In the genomic region with DNA sequence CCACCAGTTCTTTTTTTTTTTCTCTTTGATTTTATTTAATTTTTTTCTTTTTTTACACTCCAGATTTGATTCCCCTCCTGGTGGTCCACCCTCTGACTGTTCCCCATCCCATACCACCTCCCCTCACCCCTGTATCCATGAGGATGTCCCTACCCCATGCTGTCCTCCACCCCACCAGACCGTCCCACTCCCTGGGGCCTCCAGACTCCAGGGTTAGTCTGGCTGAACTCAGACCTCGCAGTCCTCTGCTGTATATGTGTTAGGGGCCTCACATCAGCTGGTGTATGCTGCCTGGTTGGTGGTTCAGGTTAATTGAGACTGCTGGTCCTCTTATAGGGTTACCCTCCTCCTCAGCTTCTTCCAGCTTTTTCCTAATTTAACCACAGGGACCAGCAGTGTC, we compare ENCODE assay signal across 16 mouse cellular contexts.
"Had no signal": no experiment of that assay in that cellular context is flagged by ENCODE, and none has a peak within 500 bp of the region (broad histone marks: within the 10 kb centered on the region; RNA-seq: fewer than 3 reads in every experiment).

No protein-coding gene starts in this region.

- H3K9ac ChIP-seq: neural tube, embryonic 13.5 days; neural tube, embryonic 15.5 days; stomach, embryonic 15.5 days had no signal

- H3K27me3 ChIP-seq: neural tube, embryonic 13.5 days; neural tube, embryonic 15.5 days; stomach, embryonic 15.5 days had no signal

- DNase-seq: retina, postnatal 1 day; right cerebral cortex, adult 18-20 months; right cerebral cortex, postnatal 14 days; right cerebral cortex, postnatal 25 days; right cerebral cortex, postnatal 4 days; spleen, adult 18-20 months; thymus, adult 18-20 months; thymus, adult 2 months; thymus, postnatal 14 days; thymus, postnatal 25 days; thymus, postnatal 36 days; thymus, postnatal 4 days had no signal

- H3K4me3 ChIP-seq: neural tube, embryonic 13.5 days; neural tube, embryonic 15.5 days; stomach, embryonic 15.5 days had no signal

- H3K9me3 ChIP-seq: neural tube, embryonic 13.5 days; neural tube, embryonic 15.5 days; stomach, embryonic 15.5 days had no signal

- H3K4me2 ChIP-seq: neural tube, embryonic 13.5 days; neural tube, embryonic 15.5 days; stomach, embryonic 15.5 days had no signal

- H3K27ac ChIP-seq: neural tube, embryonic 13.5 days; neural tube, embryonic 15.5 days; stomach, embryonic 15.5 days; stomach, postnatal 0 days had no signal

- H3K36me3 ChIP-seq: neural tube, embryonic 13.5 days; neural tube, embryonic 15.5 days; stomach, embryonic 15.5 days had no signal

- H3K4me1 ChIP-seq: neural tube, embryonic 13.5 days; neural tube, embryonic 15.5 days; stomach, embryonic 15.5 days had no signal
